Mouse (Mus musculus) stomach, postnatal 0 days (tissue): ENCODE results near the gene Esr1.

Experiments
- CTCF ChIP-seq: IDR thresholded peaks from 2 replicates; pipeline ENCODE4 v1.5.1; 2016; ENCODE audit warnings: antibody characterized with exemption, low read depth, mild to moderate bottlenecking, moderate library complexity
- EP300 ChIP-seq: optimal IDR thresholded peaks from 2 replicates; pipeline ENCODE3; 2016; ENCODE audit warnings: antibody characterized with exemption

GRCm38 (mm10) chr10:4598916-4599315, 12.5 kb upstream of the Esr1 start:
- TF ChIP-seq CTCF (no peak), EP300 (no peak)
